In genomic region chr12:112694127-112694475, GRCm38 (mm10) we compare ENCODE assay signal across 1 mouse cellular context.
TF ChIP-seq lines count a peak whose summit lies in the region.

No protein-coding gene starts in this region.

TF ChIP-seq in CH12.LX, 34 proteins besides CTCF, POLR2A, EP300 and RAD21 (continued from another document):
- TF ChIP-seq ZKSCAN1 (IDR thresholded peaks at IDR 0.05; ENCODE audit: borderline replicate concordance, low read depth, low read length) (no peak), MXI1 (IDR thresholded peaks at IDR 0.05; ENCODE audit: low read depth, low read length) (no peak), NELFE (IDR thresholded peaks at IDR 0.05; ENCODE audit: low read depth, low read length) (no peak), E2F4 (IDR thresholded peaks at IDR 0.05; ENCODE audit: insufficient replicate concordance, low read depth, low read length) (no peak), ZC3H11A (IDR thresholded peaks at IDR 0.05; ENCODE audit: low read depth, low read length) (no peak), SMC3 (IDR thresholded peaks at IDR 0.05; ENCODE audit: low read depth, low read length) (no peak), KAT2A (IDR thresholded peaks at IDR 0.05; ENCODE audit: insufficient replicate concordance, low read length) (no peak), PAX5 (IDR thresholded peaks at IDR 0.05; ENCODE audit: low read length) (no peak)
